Mouse (Mus musculus) liver, adult 2 months (tissue): Measurements from ENCODE around the gene Slc2a13. TPM values are rescaled to one million over a fixed set of nuclear protein-coding genes. Genes with fewer than 3 reads are reported as not detected.

ENCODE experiments used
- DNase-seq: peaks from one replicate; pipeline ENCODE4 v3.0.0-alpha.2; 2011; ENCODE audit warnings: low read depth, low spot score; ENCODE audit errors: extremely low read depth
- H3K27ac ChIP-seq: fragments of 200-500 bp; replicated peaks from 2 replicates; pipeline ENCODE4 v1.5.1; 2012; ENCODE audit warnings: low read depth, mild to moderate bottlenecking, control low read depth, inconsistent platforms, low read length; ENCODE audit not compliant: insufficient read depth
- H3K27me3 ChIP-seq: fragments of 200-500 bp; 2 replicates; pipeline ENCODE4 v1.6.1; 2012; ENCODE audit warnings: mild to moderate bottlenecking, moderate library complexity, low read length, inconsistent platforms; ENCODE audit not compliant: control insufficient read depth, insufficient read depth
- H3K36me3 ChIP-seq: fragments of 200-500 bp; 2 replicates; pipeline ENCODE4 v1.6.1; 2012; ENCODE audit warnings: low read length, inconsistent platforms; ENCODE audit not compliant: control insufficient read depth, insufficient read depth
- H3K4me1 ChIP-seq: fragments of 200-500 bp; 2 replicates; pipeline ENCODE4 v1.6.1; 2011; ENCODE audit warnings: low read length; ENCODE audit not compliant: control insufficient read depth, insufficient read depth
- H3K4me3 ChIP-seq: fragments of 200-500 bp; 2 replicates; pipeline ENCODE4 v1.5.1; 2011; ENCODE audit warnings: low read depth, mild to moderate bottlenecking, control low read depth, low read length, moderate library complexity; ENCODE audit not compliant: insufficient read depth
- H3K79me2 ChIP-seq: fragments of 200-500 bp; 2 replicates; pipeline ENCODE4 v1.6.1; 2012; ENCODE audit warnings: inconsistent platforms, mild to moderate bottlenecking, low read length, moderate library complexity; ENCODE audit not compliant: control insufficient read depth, insufficient read depth
- H3K9ac ChIP-seq: fragments of 200-500 bp; 2 replicates; pipeline ENCODE4 v1.6.1; 2012; ENCODE audit warnings: low read depth, mild to moderate bottlenecking, control low read depth, inconsistent platforms, low read length
- CTCF ChIP-seq: fragments of 200-500 bp; IDR thresholded peaks from 2 replicates; pipeline ENCODE4 v1.5.1; 2011; ENCODE audit warnings: low read depth, low read length, control low read depth
- POLR2A ChIP-seq: fragments of 200-500 bp; IDR thresholded peaks from 2 replicates; pipeline ENCODE4 v1.6.1; 2011; ENCODE audit warnings: low read length, control low read depth; ENCODE audit not compliant: insufficient read depth; ENCODE audit errors: extremely low read depth
- WGBS: fragments of 180-500 bp; shearing (Covaris S2); methylation state at CpG from one replicate; pipeline ENCODE4 v1.1.7; 2018; 5-methylcytosine and 5-hydroxymethylcytosine counted together
- polyA plus RNA-seq: library from polyadenylated mRNA; depleted of rRNA; stranded (reverse); fragments of >200 nt; gene quantifications from 2 replicates; pipeline ENCODE4 v1.2.3, GENCODE M21; 2012
- total RNA-seq: library from RNA; depleted of rRNA; stranded (reverse); fragments of >200 nt; gene quantifications from 2 replicates; pipeline ENCODE4 v1.2.3, GENCODE M21; 2014

Slc2a13 gene
- total and polyA plus RNA-seq, 2 experiments = 0.21 to 0.37 TPM

DNA sequence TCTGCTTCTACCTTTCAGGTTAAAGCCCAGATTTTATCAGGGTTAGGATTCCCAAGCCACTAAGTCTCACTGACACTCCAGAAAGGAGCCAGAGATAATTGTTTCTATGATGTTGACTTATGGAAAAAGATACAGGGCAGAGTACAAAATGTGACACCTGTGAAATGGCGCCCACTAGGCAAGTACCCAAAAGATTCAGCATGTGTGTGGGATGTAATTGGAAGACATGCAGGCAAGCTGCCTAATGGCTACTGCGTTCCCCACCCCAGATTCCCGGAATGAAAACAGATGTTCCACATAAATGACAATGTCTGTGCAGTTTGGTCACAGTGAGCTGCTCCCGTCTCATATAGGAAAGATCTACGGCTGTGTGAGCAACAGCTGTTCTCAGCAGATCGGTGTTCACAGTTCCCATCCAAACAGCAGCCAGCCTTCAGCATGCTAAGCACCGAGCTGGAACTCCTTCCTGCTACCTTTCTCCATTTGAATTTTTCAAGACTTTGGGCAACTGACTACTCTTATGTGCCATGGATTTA lies 201.1 kb downstream of the Slc2a13 start:
- Histone ChIP-seq H3K9ac (no peak overlapping the region), H3K27ac (no peak overlapping the region), H3K4me1 (no peaks in the 10 kb centered on the region), H3K4me3 (no peak overlapping the region), H3K79me2 (no peaks in the 10 kb centered on the region), H3K27me3 (no peaks in the 10 kb centered on the region), H3K36me3 (no peaks in the 10 kb centered on the region)
- 86% methylated on average over 7 of the region's 7 CpGs for WGBS
- no peak for DNase-seq
- TF ChIP-seq POLR2A = no peak
- no peak for TF ChIP-seq CTCF

DNA sequence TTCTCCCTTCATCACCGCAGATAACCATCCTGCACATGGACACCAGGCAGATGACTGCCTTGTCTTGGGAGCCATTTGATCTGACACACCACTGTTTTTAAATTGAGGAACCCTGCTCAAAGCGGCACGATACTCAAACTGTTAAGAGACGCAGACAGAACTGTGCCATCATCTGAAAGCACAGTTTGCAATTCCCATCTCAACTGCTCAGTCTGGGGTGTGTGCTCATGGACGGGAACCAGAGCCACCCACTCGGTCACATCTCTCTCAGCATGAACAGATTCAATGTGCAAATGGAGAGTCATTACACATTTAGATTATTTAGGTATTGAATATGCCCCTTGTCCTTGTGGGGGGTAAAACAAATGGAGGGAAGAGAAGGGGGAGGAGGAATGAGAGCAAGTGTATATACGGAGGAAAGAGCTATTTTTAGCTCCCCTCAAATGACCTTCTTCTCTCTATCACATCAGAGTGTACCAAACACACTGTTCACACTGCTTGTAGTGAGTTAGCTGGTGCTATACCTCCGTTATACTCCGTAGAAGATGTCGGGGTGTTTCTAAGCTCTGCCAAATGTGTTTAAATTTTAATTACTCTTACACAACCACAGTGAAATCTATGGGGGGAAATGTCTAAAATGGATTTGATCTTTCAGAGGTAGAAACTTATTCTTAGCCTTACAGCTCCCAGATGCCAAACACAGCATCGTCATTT lies 203.2 kb downstream of the Slc2a13 start:
- WGBS = 83% methylated on average over 11 of the region's 11 CpGs
- H3K9ac ChIP-seq = no peak overlapping the region
- no peaks in the 10 kb centered on the region for H3K27me3 ChIP-seq

DNA sequence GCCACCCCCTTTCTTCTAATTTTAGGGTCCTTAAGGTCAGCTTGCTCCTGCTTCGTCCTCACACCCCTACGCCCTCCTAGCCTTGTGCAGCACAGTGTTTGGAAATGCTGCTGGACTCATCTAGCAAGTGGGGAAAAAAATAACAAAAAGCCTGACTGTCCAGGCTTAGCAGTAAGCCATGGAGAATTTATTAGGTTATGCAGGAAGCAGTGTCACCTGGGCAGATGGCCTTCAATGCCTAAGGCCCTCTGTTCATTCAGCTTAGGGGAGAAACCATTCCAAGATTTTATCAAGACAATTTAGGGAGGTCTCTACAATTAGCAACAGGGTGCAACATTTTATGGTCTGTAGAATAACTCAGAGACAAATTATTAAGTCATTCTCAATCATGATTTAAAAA lies 212.6 kb downstream of the Slc2a13 start:
- Histone ChIP-seq H3K79me2 (no peaks in the 10 kb centered on the region), H3K4me1 (no peaks in the 10 kb centered on the region), H3K36me3 (no peaks in the 10 kb centered on the region), H3K4me3 (no peak overlapping the region), H3K9ac (no peak overlapping the region), H3K27ac (no peak overlapping the region), H3K27me3 (no peaks in the 10 kb centered on the region)
- TF ChIP-seq POLR2A (no peak), CTCF (no peak)
- DNase-seq = no peak
- WGBS = 72% methylated on average over 2 of the region's 2 CpGs

More for the DNA sequence above, 203.2 kb downstream of the Slc2a13 start:
- Histone ChIP-seq H3K36me3 (no peaks in the 10 kb centered on the region), H3K27ac (no peak overlapping the region), H3K4me1 (no peaks in the 10 kb centered on the region), H3K79me2 (no peaks in the 10 kb centered on the region), H3K4me3 (no peak overlapping the region)
- DNase-seq = no peak
- TF ChIP-seq POLR2A = no peak
- TF ChIP-seq CTCF = no peak

DNA sequence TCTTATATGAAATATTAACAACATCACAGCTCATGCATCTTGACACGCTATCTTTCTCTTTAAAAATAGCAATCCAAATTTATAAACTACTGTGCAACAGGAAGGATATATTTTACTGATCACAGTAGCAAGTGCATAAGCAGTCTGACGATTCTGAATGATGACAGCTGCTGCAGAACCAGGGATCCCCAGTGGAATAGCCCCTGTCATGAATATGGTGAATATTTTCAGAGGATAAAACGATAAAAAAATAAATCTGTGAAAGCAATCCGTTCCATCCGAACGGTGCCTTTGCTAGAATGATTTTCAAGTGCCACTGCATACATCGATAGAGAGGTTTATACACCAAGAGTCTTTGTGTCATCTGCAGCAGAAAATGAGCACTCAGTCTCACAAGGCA lies 222.1 kb downstream of the Slc2a13 start:
- DNase-seq = no peak
- 84% methylated on average over 7 of the region's 7 CpGs for WGBS
- no peaks in the 10 kb centered on the region for H3K79me2 ChIP-seq
- no peak overlapping the region for H3K27ac ChIP-seq
- no peaks in the 10 kb centered on the region for H3K36me3 ChIP-seq
- H3K9ac ChIP-seq = no peak overlapping the region
- H3K4me1 ChIP-seq = no peaks in the 10 kb centered on the region
- H3K4me3 ChIP-seq = no peak overlapping the region
- TF ChIP-seq CTCF (no peak), POLR2A (no peak)
- no peaks in the 10 kb centered on the region for H3K27me3 ChIP-seq

DNA sequence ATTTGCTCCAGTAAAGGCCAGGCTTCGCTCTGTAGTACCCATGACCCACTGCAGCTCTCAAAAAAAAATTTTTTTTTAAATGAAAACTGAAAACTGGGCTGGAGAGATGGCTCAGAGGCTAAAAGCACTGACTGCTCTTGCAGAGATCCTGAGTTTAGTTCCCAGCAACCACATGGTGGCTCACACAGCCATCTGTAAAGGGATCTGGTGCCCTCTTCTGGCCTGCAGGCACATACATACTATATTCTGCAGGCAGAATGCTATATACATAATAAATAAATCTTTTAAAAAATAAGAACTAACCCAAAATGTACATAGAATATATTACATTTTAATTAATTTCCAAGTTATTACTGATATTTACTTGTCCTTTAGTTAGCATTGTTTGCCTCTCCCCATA lies 234.7 kb downstream of the Slc2a13 start:
- Histone ChIP-seq H3K27me3 (no peaks in the 10 kb centered on the region), H3K36me3 (no peaks in the 10 kb centered on the region), H3K4me3 (no peak overlapping the region), H3K27ac (no peak overlapping the region), H3K79me2 (no peaks in the 10 kb centered on the region), H3K4me1 (no peaks in the 10 kb centered on the region), H3K9ac (no peak overlapping the region)
- peak; percentile 6 for DNase-seq
- TF ChIP-seq CTCF (no peak; the same call in 1 of the 2 replicates), POLR2A (no peak)
- 100% methylated on average over 1 of the region's 1 CpGs for WGBS

DNA sequence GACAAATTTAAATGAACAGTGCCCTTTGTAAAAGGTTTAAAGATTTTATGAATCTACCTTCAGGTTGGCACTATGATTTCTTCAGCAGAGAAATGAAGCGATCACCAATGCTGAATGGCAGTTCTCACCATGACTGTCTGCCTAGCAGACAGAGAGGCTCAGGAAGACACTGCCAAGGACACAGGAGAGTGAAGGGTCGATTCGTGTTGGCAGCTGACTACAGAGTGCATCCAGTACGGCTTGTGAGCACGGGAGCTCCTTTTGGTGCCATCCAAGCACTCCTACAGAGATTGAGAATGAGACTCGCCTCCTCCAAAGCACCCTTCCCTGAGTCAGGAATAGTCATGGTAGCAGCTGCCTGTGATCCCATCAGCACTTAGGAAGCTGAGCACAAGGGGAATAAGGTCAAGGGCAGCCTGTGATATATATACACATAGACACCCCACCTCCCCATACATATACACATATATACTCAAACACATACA lies 238.6 kb downstream of the Slc2a13 start:
- Histone ChIP-seq H3K27me3 (no peaks in the 10 kb centered on the region), H3K27ac (no peak overlapping the region), H3K4me3 (no peak overlapping the region), H3K79me2 (no peaks in the 10 kb centered on the region), H3K4me1 (no peaks in the 10 kb centered on the region), H3K36me3 (no peaks in the 10 kb centered on the region), H3K9ac (no peak overlapping the region)
- DNase-seq = no peak
- no peak for TF ChIP-seq CTCF
- no peak for TF ChIP-seq POLR2A
- WGBS = 89% methylated on average over 6 of the region's 6 CpGs
